Mouse (Mus musculus) stomach, embryonic 15.5 days (tissue): ENCODE results near the gene Serinc3. TPM values are rescaled to one million over a fixed set of nuclear protein-coding genes. Genes with fewer than 3 reads are reported as not detected.
"Not testable (repeated sequence)": the region's sequence is repeated elsewhere in the genome, so short reads cannot be mapped to it uniquely, and the experiment has no call there.

Experiments used
- ATAC-seq: fragments of 200-750 bp; cut with Nextera tagmentation; 2 replicates; pipeline ENCODE4 v1.8.0; 2017; ENCODE audit warnings: low read depth, moderate number of reproducible peaks, moderate TSS enrichment; ENCODE audit not compliant: insufficient read depth, low FRiP score
- H3K27ac ChIP-seq: fragments of 300-500 bp; sonication (generic); 2 replicates; pipeline ENCODE4 v1.5.1; 2015; ENCODE audit warnings: mild to moderate bottlenecking, inconsistent platforms
- H3K27me3 ChIP-seq: fragments of 300-500 bp; sonication (generic); replicated peaks from 2 replicates; pipeline ENCODE4 v1.6.1; 2015; ENCODE audit warnings: inconsistent platforms
- H3K36me3 ChIP-seq: fragments of 300-500 bp; sonication (generic); 2 replicates; pipeline ENCODE4 v1.6.1; 2015; ENCODE audit warnings: inconsistent platforms
- H3K4me1 ChIP-seq: fragments of 300-500 bp; sonication (generic); 2 replicates; pipeline ENCODE4 v1.6.1; 2015; ENCODE audit warnings: inconsistent platforms
- H3K4me2 ChIP-seq: fragments of 300-500 bp; sonication (generic); 2 replicates; pipeline ENCODE4 v1.6.1; 2015; ENCODE audit warnings: mild to moderate bottlenecking, inconsistent platforms
- H3K4me3 ChIP-seq: fragments of 300-500 bp; sonication (generic); replicated peaks from 2 replicates; pipeline ENCODE4 v1.5.1; 2015; ENCODE audit warnings: inconsistent platforms
- H3K9ac ChIP-seq: fragments of 300-500 bp; sonication (generic); 2 replicates; pipeline ENCODE4 v1.6.1; 2015; ENCODE audit warnings: inconsistent platforms
- H3K9me3 ChIP-seq: fragments of 300-500 bp; sonication (generic); 2 replicates; pipeline ENCODE4 v1.6.1; 2016; ENCODE audit warnings: inconsistent platforms
- WGBS: fragments of 180-500 bp; shearing (Covaris S2); methylation state at CpG from one replicate; pipeline ENCODE4 v1.1.7; 2015; 5-methylcytosine and 5-hydroxymethylcytosine counted together
- polyA plus RNA-seq: library from polyadenylated mRNA; unstranded; fragments of >200 nt; fragmentation: Nextera tagmentation; extraction: Ambion mirVana; gene quantifications from 2 replicates; pipeline ENCODE4 v1.2.1, GENCODE M21; 2015

The Serinc3 gene
- 46.3 and 49.1 TPM in 2 replicates for polyA plus RNA-seq

GRCm38 (mm10) chr2:163644575-163645385 lies at the start of gene Serinc3:
TSS of gene Serinc3 (minus strand) at chr2:163645131.
- H3K4me3 ChIP-seq: peak within 1 kb of the TSS; percentile 96
- under 1% methylated on average over 72 of the region's 74 CpGs for WGBS
- H3K4me2 ChIP-seq: peak within 1 kb of the TSS; percentile 49
- no peaks in the 10 kb centered on the region for H3K36me3 ChIP-seq
- peak within 1 kb of the TSS; percentile 99 for H3K27ac ChIP-seq
- H3K9me3 ChIP-seq: no peaks in the 10 kb centered on the region; the same call in 1 of the 2 replicates
- peaks cover 24% of the 10 kb centered on the region; the same call in 1 of the 2 replicates for H3K4me1 ChIP-seq
- H3K9ac ChIP-seq: peak within 1 kb of the TSS; percentile 90
- no peaks in the 10 kb centered on the region for H3K27me3 ChIP-seq
- peak; percentile 92 for ATAC-seq

- no peak overlapping the region for H3K9ac ChIP-seq
- WGBS: 58% methylated on average over 9 of the region's 9 CpGs
- H3K9me3 ChIP-seq: no peaks in the 10 kb centered on the region
- no peak overlapping the region for H3K4me3 ChIP-seq
- H3K27me3 ChIP-seq: no peaks in the 10 kb centered on the region
- H3K27ac ChIP-seq: peak overlapping the region; percentile 73
- no peaks in the 10 kb centered on the region for H3K36me3 ChIP-seq
- H3K4me2 ChIP-seq: peak overlapping the region; percentile 9; the same call in 1 of the 2 replicates
- 0 out of 2 replicates have a peak, but pooled peaks cover 30% of the 10 kb centered on the region for H3K4me1 ChIP-seq
- no peak for ATAC-seq
Measured at GRCm38 (mm10) chr2:163693716-163694314, 48.9 kb upstream of the Serinc3 start.

DNA sequence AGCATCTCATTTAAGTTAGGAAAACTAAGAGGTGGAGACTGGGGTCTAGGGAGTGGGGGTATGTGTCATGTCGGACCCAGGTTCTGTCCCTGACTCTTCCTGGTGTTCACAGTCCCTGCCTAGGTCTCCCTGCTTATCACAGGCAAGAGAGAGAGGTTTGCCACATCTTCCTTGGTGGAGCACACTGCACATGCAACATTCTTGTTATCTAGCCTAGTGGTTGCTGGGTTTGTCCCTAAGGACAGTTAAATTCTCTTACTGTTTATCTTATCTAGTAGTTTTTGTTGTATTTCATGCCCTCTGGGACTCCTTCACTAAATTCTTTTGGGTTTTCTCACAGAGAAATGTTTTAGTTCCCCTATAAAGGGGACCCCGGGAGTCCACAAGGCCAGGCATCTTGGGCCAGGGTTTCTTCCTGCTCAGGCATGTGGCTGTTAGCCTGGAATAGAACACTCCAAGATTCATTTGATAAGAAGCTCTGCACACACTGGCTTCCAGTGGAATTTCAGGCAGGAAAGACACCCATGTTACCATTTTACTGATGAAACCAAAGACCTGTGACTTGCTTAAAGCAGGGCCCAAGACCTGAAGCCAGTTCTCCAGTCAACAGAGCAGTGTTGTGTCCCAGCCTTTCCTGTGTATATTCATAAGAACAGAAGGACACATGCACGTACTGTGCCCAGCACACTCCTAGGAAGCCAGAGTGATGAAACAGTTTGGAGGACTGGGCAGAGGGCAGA lies 48.1 kb upstream of the Serinc3 start:
- Histone ChIP-seq H3K27ac (peak overlapping the region; percentile 73), H3K36me3 (no peaks in the 10 kb centered on the region), H3K9ac (no peak overlapping the region), H3K4me3 (no peak overlapping the region), H3K4me2 (no peak overlapping the region), H3K9me3 (no peaks in the 10 kb centered on the region), H3K27me3 (no peaks in the 10 kb centered on the region), H3K4me1 (0 out of 2 replicates have a peak, but pooled peaks cover 23% of the 10 kb centered on the region)
- ATAC-seq: peak; percentile 46; the same call in 1 of the 2 replicates
- 65% methylated on average over 3 of the region's 3 CpGs for WGBS

DNA sequence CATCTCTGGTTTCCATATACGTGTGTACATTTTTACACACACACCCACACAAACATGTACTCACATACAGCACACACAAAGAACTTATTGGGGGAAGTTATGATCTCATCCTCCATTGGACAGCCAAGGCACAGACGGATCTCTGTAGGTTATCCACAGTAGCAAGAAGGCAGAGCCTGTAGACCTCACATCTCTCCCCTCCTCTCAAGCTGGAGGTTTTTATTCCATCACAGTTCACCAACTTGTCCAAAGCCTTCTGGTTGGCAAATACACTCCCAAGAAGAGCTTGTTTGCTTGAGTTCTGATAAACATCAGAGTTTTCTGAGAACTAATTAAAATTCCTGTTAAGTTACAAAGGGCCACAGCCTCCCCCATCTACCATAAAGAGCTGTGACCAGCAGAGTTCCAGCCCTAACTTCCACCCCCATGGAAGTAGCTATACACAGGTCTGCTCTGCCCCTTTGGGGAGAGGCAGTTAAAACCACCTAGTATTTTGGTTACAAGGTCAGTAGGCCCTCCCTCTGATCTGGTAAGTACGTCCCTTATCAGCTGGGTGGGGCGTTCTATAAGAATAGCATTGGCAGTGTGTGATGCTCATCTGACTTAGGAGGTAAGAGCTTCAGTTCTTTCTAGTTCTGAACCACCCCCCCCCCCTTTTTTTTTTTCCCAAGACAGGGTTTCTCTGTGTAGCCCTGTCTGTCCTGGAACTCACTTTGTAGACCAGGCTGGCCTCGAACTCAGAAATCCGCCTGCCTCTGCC lies 47.1 kb upstream of the Serinc3 start:
- Histone ChIP-seq H3K27me3 (no peaks in the 10 kb centered on the region), H3K4me3 (no peak overlapping the region), H3K27ac (no peak overlapping the region), H3K36me3 (no peaks in the 10 kb centered on the region), H3K9ac (no peak overlapping the region), H3K9me3 (no peaks in the 10 kb centered on the region), H3K4me1 (0 out of 2 replicates have a peak, but pooled peaks cover 16% of the 10 kb centered on the region), H3K4me2 (no peak overlapping the region)
- ATAC-seq: no peak
- WGBS: 71% methylated on average over 6 of the region's 6 CpGs

DNA sequence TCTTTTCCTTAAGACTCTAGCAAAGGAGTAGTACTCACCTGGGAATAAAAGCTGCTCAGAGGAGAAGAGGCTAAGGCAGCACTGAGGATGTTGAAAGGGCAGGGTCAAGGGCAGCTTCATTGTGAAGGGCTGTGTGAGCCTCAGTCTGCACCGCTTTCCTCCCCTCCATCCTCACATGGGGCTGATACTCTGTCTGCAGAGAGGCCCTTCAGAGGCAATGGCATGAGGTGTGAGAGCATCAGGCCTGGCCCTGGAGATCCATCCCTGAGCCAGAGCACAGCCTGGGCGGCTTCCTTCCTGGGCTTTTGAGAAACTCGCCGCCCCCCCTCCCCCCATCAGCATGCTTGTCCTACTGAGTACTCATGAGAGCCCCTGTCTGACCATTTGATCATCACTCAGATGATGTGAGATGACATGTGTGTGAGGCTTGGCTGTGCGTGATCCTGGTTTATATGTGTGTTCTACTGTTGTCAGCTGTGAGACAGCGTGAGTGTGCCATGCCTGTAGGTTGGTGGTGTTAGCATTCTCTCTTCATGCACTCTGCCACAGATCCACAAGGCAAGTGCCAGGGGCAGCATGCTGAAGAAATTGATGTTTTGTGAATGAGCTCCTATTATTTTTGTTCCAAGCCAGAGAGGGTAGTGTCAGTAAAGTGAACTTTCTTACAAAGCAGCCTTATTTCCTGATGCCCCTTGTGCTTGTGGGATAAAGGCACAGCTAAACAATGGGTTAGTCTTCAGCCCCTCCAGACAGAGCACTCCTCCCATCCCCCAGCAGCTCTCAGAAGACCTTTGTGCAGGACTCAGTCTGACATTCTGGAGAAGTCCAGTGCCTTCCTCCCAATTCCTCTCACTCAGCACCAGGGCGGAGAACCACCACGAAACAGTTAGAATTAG lies 45.7 kb upstream of the Serinc3 start:
- ATAC-seq: no peak
- 79% methylated on average over 8 of the region's 8 CpGs for WGBS
- H3K36me3 ChIP-seq: no peaks in the 10 kb centered on the region
- H3K9ac ChIP-seq: no peak overlapping the region
- H3K27me3 ChIP-seq: no peaks in the 10 kb centered on the region
- H3K27ac ChIP-seq: no peak overlapping the region
- H3K4me2 ChIP-seq: no peak overlapping the region
- H3K9me3 ChIP-seq: no peaks in the 10 kb centered on the region
- no peak overlapping the region for H3K4me3 ChIP-seq
- H3K4me1 ChIP-seq: peaks cover 22% of the 10 kb centered on the region

DNA sequence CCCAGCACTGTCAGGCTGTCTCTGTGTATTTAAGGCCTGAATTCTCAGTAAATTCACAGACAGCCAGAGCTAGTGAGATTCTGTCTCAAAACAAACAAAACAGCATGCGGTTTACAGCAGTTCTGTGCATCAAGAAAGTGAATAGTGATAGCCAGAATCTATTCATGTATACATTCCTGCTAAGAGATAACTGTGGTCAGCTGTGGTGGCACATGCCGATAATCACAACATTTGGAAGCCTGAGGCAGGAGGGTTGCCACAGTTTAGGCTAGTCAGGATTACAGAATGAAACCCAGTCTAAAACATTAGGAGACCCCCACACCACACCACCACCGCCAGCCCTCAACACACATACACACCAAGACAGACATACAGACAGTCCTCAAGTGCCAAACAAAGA lies 44.8 kb upstream of the Serinc3 start:
- Histone ChIP-seq H3K27me3 (no peaks in the 10 kb centered on the region), H3K27ac (no peak overlapping the region), H3K9me3 (no peaks in the 10 kb centered on the region), H3K4me1 (peaks cover 30% of the 10 kb centered on the region), H3K36me3 (no peaks in the 10 kb centered on the region), H3K9ac (no peak overlapping the region), H3K4me2 (no peak overlapping the region), H3K4me3 (no peak overlapping the region)
- 70% methylated on average over 3 of the region's 3 CpGs for WGBS
- no peak for ATAC-seq

DNA sequence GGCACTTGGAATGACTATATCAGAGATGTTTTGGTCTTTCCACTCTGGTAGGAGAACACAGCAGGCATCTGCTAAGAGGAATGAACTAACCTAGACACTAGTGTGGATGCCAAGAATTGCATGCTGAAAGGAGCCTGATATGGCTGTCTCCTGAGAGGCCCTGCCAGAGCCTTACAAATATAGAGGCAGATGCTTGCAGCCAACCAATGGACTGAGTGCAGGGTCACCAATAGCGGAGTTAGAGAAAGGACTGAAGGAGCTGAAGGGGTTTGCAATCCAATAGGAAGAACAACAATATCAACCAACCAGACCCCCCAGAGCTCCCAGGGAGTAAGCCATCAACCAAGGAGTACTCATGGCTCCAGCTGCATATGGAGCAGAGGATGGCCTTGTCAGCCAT lies 43.4 kb upstream of the Serinc3 start:
- H3K36me3 ChIP-seq, H3K9ac ChIP-seq, H3K4me3 ChIP-seq, H3K4me2 ChIP-seq, H3K9me3 ChIP-seq, H3K27me3 ChIP-seq, H3K27ac ChIP-seq, ATAC-seq: not testable (repeated sequence)
- H3K4me1 ChIP-seq: peaks cover 33% of the 10 kb centered on the region
- 88% methylated on average over 1 of the region's 1 CpGs for WGBS

DNA sequence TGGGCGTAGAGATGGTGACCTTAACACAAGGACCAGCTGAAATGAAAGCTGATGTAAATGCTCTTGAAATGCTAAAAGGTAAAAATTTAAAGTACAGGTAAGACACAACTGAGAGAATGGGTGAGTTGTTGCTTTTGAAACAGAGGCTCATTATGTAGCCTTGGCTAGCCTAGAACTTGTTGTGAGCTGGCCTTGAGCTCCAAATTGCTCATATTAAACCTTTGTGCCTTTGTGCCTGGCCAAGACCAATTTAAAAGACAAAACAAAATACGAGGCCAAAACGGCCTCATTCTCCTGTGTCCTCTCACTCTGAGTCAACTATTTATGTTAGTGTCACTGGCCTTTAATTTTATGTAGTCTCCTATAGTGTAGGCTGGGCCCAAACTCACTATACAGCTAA lies 42.0 kb upstream of the Serinc3 start:
- H3K27ac ChIP-seq: no peak overlapping the region
- H3K36me3 ChIP-seq: no peaks in the 10 kb centered on the region
- no peaks in the 10 kb centered on the region for H3K27me3 ChIP-seq
- no peak overlapping the region for H3K4me3 ChIP-seq
- ATAC-seq: no peak
- WGBS: 67% methylated on average over 3 of the region's 3 CpGs
- H3K9ac ChIP-seq: no peak overlapping the region
- no peaks in the 10 kb centered on the region for H3K9me3 ChIP-seq
- no peak overlapping the region for H3K4me2 ChIP-seq
- H3K4me1 ChIP-seq: peaks cover 26% of the 10 kb centered on the region

GRCm38 (mm10) chr2:163686233-163686632 lies 41.3 kb upstream of the Serinc3 start:
- peaks cover 26% of the 10 kb centered on the region for H3K4me1 ChIP-seq
- ATAC-seq: no peak
- H3K4me3 ChIP-seq: no peak overlapping the region
- no peaks in the 10 kb centered on the region for H3K36me3 ChIP-seq
- peak overlapping the region; percentile 67 for H3K27ac ChIP-seq
- no peaks in the 10 kb centered on the region for H3K27me3 ChIP-seq
- H3K9me3 ChIP-seq: no peaks in the 10 kb centered on the region
- peak overlapping the region; percentile 2; the same call in 1 of the 2 replicates for H3K4me2 ChIP-seq
- H3K9ac ChIP-seq: no peak overlapping the region
- WGBS: 58% methylated on average over 5 of the region's 5 CpGs

DNA sequence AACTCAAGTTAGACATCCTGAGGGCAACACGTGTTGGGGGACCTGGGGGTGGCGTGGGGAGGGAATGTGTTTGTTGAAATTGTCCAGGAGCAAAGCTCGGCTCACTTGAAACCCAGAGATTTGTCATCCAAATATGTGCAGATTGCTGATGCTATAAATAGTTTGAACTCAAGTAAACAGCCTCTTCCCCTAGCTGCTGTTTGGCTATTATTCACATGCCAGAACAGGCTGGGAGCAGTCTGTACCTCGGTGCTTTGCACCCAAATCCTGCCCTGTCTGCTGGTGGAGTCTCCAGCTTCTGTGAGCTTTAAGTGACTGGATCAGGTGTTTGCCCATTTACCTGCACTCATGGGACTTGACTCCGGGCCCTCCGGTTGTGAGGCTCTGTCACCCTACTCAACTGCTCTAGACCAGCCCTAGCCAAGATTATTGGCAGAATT lies 40.9 kb upstream of the Serinc3 start:
- H3K9ac ChIP-seq: no peak overlapping the region
- peak; percentile 32; the same call in 1 of the 2 replicates for ATAC-seq
- peak overlapping the region; percentile 67 for H3K27ac ChIP-seq
- H3K4me2 ChIP-seq: peak overlapping the region; percentile 2; the same call in 1 of the 2 replicates
- no peaks in the 10 kb centered on the region for H3K36me3 ChIP-seq
- H3K4me3 ChIP-seq: no peak overlapping the region
- no peaks in the 10 kb centered on the region for H3K27me3 ChIP-seq
- WGBS: 25% methylated on average over 6 of the region's 6 CpGs
- no peaks in the 10 kb centered on the region for H3K9me3 ChIP-seq
- peaks cover 26% of the 10 kb centered on the region for H3K4me1 ChIP-seq
